Mouse (Mus musculus): ENCODE data around the gene Cd28. TPM values are rescaled to one million over a fixed set of nuclear protein-coding genes. Genes with fewer than 3 reads are reported as not detected.

Gene Cd28
- polyA plus RNA-seq, 1 experiment: not detected

DNA sequence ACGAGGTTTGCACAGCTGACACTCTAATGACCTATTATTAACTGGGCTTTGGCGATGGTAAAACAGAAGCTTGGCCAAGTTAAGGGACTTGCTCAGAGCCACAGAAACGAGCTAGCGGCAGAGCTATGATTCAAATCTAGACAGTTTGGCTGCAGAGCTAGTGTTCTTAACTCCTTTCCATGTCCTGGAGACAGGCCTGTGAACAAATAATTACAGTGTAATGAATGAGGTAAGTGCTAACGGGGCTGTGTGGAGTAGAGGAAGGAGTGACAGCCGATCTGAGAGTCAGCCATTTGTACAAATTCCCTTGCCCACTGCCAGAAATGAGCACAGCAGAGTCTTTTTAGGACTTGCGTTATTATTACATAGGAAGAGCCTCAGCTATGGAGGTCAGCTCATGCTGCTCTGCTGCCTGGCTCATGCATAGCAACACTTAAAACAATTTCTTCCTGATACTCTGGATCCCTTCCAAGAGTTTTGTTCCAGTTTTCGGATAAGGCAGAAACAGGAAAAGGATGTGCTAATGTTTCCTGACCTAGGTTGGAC, 876 bp upstream of the Cd28 start:
- no peaks in the 10 kb centered on the region for H3K4me1 ChIP-seq (ENCODE audit: control insufficient read depth, insufficient read depth, low read length)
- TF ChIP-seq CTCF (IDR thresholded peaks at IDR 0.05; ENCODE audit: borderline replicate concordance, insufficient read depth, low read length): no peak
- TF ChIP-seq POLR2A (IDR thresholded peaks at IDR 0.05; ENCODE audit: low read depth, low read length): no peak

GRCm38 (mm10) chr1:60718580-60718979, 2.0 kb downstream of the Cd28 start:
- H3K27ac ChIP-seq (ENCODE audit: insufficient read depth, low read length): no peak overlapping the region
- no peak overlapping the region for H3K4me3 ChIP-seq (ENCODE audit: insufficient read depth, low read length)
- TF ChIP-seq POLR2A (IDR thresholded peaks at IDR 0.05; ENCODE audit: low read depth, low read length): no peak
- TF ChIP-seq CTCF (IDR thresholded peaks at IDR 0.05; ENCODE audit: borderline replicate concordance, insufficient read depth, low read length): no peak
- no peaks in the 10 kb centered on the region for H3K4me1 ChIP-seq (ENCODE audit: control insufficient read depth, insufficient read depth, low read length)

More for the DNA sequence above, 876 bp upstream of the Cd28 start:
- no peak overlapping the region for H3K4me3 ChIP-seq (ENCODE audit: insufficient read depth, low read length)
- no peak overlapping the region for H3K27ac ChIP-seq (ENCODE audit: insufficient read depth, low read length)

DNA sequence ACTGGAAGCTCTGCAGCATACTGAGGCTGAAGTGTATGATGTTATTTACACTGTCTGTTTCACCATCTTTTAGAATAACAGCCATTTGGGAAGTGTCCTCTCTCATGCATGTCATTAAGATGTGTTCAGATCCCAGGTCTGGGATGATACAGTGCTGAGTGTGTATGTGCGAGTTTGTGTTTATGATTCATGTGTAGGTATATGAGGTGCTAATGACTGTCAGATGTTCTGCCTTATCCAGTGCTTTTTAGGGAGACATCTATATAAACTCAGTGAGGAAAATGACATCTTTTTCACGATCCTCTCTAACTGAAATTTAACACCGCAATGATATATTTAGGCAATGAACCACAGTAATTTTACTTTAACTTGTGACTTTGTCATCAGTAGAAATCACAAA, 7.0 kb downstream of the Cd28 start:
- Histone ChIP-seq H3K27ac (ENCODE audit: insufficient read depth, low read length) (no peak overlapping the region), H3K4me3 (ENCODE audit: insufficient read depth, low read length) (no peak overlapping the region), H3K4me1 (ENCODE audit: control insufficient read depth, insufficient read depth, low read length) (no peaks in the 10 kb centered on the region)
- TF ChIP-seq CTCF (IDR thresholded peaks at IDR 0.05; ENCODE audit: borderline replicate concordance, insufficient read depth, low read length): no peak
- no peak for TF ChIP-seq POLR2A (IDR thresholded peaks at IDR 0.05; ENCODE audit: low read depth, low read length)

- H3K4me3 ChIP-seq (ENCODE audit: insufficient read depth, low read length): no peak overlapping the region
- H3K4me1 ChIP-seq (ENCODE audit: control insufficient read depth, insufficient read depth, low read length): 0 out of 2 replicates have a peak, but pooled peaks cover 3% of the 10 kb centered on the region
- TF ChIP-seq POLR2A (IDR thresholded peaks at IDR 0.05; ENCODE audit: low read depth, low read length): no peak
- no peak for TF ChIP-seq CTCF (IDR thresholded peaks at IDR 0.05; ENCODE audit: borderline replicate concordance, insufficient read depth, low read length)
- H3K27ac ChIP-seq (ENCODE audit: insufficient read depth, low read length): no peak overlapping the region
Measured at GRCm38 (mm10) chr1:60731940-60732339, 15.3 kb downstream of the Cd28 start.

DNA sequence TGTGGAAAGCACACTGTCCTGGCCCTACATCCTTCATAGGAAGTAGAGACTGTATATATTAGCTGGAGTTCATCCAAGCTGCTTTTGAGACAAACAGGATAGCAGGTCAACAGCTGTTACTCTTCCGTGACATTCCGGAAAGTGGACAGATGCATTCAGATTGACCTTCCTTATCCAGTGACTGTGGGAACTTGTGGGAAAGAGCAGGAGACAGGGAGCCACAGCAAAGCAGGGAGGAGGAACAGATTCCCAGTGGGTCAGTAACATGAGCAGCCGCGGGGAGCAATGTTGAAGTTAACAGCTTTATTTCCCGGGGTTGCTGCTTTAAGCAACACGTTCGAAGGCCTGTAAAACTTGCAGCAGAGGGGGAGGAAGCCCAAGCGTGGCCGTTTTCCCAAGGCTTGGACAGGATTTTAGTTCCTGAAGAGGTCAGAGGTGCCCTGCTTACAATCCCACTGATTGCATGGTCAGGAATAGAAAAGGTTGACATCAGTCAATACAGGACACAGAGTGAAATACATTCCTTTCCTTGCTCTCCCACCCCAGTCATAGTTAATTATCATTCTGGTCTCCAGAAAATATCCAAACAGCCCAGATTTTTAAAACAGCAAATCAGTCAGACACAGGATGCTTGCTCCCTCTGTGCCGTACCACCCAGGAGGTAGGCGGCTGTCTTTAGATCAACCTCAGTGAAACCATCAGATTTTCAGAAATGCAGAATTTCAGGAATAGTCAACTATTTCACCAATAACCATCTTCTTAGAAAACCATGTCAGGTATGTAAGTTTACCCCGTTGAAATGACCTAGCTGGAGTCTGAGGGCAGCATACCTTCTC, 18.7 kb downstream of the Cd28 start:
- Histone ChIP-seq H3K27ac (ENCODE audit: insufficient read depth, low read length) (no peak overlapping the region), H3K4me1 (ENCODE audit: control insufficient read depth, insufficient read depth, low read length) (0 out of 2 replicates have a peak, but pooled peaks cover 3% of the 10 kb centered on the region)
- TF ChIP-seq CTCF (IDR thresholded peaks at IDR 0.05; ENCODE audit: borderline replicate concordance, insufficient read depth, low read length) (no peak), POLR2A (IDR thresholded peaks at IDR 0.05; ENCODE audit: low read depth, low read length) (no peak)

DNA sequence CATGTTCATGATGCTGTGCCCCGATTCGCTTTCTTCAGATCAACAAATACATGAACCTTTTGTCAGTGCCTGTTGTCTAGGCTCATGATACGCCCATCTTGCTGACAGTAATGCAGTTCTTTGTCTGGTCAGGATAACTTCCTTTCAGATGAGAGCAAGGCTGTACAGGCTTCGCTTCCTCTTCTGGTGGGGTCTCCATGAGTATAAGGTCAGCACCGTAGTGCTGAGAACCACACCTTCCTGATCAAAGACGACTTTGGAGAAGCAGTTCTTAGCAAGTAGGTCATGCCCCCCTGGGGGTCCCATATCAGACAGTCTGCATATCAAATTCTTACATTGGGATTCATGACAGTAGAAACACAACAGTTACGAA, 19.3 kb downstream of the Cd28 start:
- TF ChIP-seq CTCF (IDR thresholded peaks at IDR 0.05; ENCODE audit: borderline replicate concordance, insufficient read depth, low read length) (no peak), POLR2A (IDR thresholded peaks at IDR 0.05; ENCODE audit: low read depth, low read length) (no peak)
- H3K4me1 ChIP-seq (ENCODE audit: control insufficient read depth, insufficient read depth, low read length): 0 out of 2 replicates have a peak, but pooled peaks cover 3% of the 10 kb centered on the region
- H3K27ac ChIP-seq (ENCODE audit: insufficient read depth, low read length): no peak overlapping the region
- H3K4me3 ChIP-seq (ENCODE audit: insufficient read depth, low read length): no peak overlapping the region

More for the DNA sequence above, 18.7 kb downstream of the Cd28 start:
- no peak overlapping the region for H3K4me3 ChIP-seq (ENCODE audit: insufficient read depth, low read length)

GRCm38 (mm10) chr1:60744266-60744665, 27.7 kb downstream of the Cd28 start:
- no peak overlapping the region for H3K4me3 ChIP-seq (ENCODE audit: insufficient read depth, low read length)
- TF ChIP-seq CTCF (IDR thresholded peaks at IDR 0.05; ENCODE audit: borderline replicate concordance, insufficient read depth, low read length): no peak
- no peak for TF ChIP-seq POLR2A (IDR thresholded peaks at IDR 0.05; ENCODE audit: low read depth, low read length)
- H3K27ac ChIP-seq (ENCODE audit: insufficient read depth, low read length): no peak overlapping the region
- peaks cover 2% of the 10 kb centered on the region; the same call in 1 of the 2 replicates for H3K4me1 ChIP-seq (ENCODE audit: control insufficient read depth, insufficient read depth, low read length)

GRCm38 (mm10) chr1:60745664-60746063, 29.1 kb downstream of the Cd28 start:
- Histone ChIP-seq H3K27ac (ENCODE audit: insufficient read depth, low read length) (no peak overlapping the region), H3K4me3 (ENCODE audit: insufficient read depth, low read length) (no peak overlapping the region), H3K4me1 (ENCODE audit: control insufficient read depth, insufficient read depth, low read length) (peaks cover 2% of the 10 kb centered on the region; the same call in 1 of the 2 replicates)

GRCm38 (mm10) chr1:60746153-60746552, 29.6 kb downstream of the Cd28 start:
- Histone ChIP-seq H3K4me3 (ENCODE audit: insufficient read depth, low read length) (no peak overlapping the region), H3K27ac (ENCODE audit: insufficient read depth, low read length) (no peak overlapping the region), H3K4me1 (ENCODE audit: control insufficient read depth, insufficient read depth, low read length) (peaks cover 2% of the 10 kb centered on the region; the same call in 1 of the 2 replicates)
- no peak for TF ChIP-seq CTCF (IDR thresholded peaks at IDR 0.05; ENCODE audit: borderline replicate concordance, insufficient read depth, low read length)
- TF ChIP-seq POLR2A (IDR thresholded peaks at IDR 0.05; ENCODE audit: low read depth, low read length): no peak

More at GRCm38 (mm10) chr1:60745664-60746063, 29.1 kb downstream of the Cd28 start:
- TF ChIP-seq POLR2A (IDR thresholded peaks at IDR 0.05; ENCODE audit: low read depth, low read length) (no peak), CTCF (IDR thresholded peaks at IDR 0.05; ENCODE audit: borderline replicate concordance, insufficient read depth, low read length) (no peak)

DNA sequence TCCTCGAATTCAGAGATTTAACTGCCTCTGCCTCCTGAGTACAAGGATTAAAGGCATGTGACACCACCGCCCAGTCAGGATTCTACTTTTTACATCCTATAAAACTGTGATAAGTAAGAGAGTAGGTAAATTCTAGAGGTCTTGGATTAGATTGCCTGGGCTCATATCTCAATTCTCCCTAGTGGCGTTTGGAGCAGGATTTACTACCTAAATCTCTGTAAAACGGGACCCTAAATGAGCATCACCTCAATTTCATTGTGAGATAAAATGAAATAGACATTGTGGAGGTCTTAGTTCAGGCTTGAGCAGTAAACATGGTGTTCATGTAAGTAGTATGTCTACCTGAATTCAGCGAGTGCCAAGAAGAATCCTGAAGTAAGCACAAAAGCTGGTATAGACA, 30.3 kb downstream of the Cd28 start:
- Histone ChIP-seq H3K27ac (ENCODE audit: insufficient read depth, low read length) (no peak overlapping the region), H3K4me3 (ENCODE audit: insufficient read depth, low read length) (no peak overlapping the region), H3K4me1 (ENCODE audit: control insufficient read depth, insufficient read depth, low read length) (peaks cover 2% of the 10 kb centered on the region; the same call in 1 of the 2 replicates)
- TF ChIP-seq POLR2A (IDR thresholded peaks at IDR 0.05; ENCODE audit: low read depth, low read length) (no peak), CTCF (IDR thresholded peaks at IDR 0.05; ENCODE audit: borderline replicate concordance, insufficient read depth, low read length) (no peak)
